Mouse (Mus musculus) gonadal fat pad, adult 2 months (tissue): ENCODE measurements around the gene Adamts16. TPM values are rescaled to one million over a fixed set of nuclear protein-coding genes. Genes with fewer than 3 reads are reported as not detected.

ENCODE experiments used
- DNase-seq: peaks from one replicate; pipeline ENCODE4 v3.0.0-alpha.2; 2012; ENCODE audit warnings: low read depth
- polyA plus RNA-seq: library from polyadenylated mRNA; depleted of rRNA; stranded (reverse); fragments of >200 nt; gene quantifications from 2 replicates; pipeline ENCODE4 v1.2.3, GENCODE M21; 2012

Gene Adamts16
- polyA plus RNA-seq, 1 experiment = 1.1 TPM

- DNase-seq = no peak
Observed at GRCm38 (mm10) chr13:70832593-70833138, 8.9 kb downstream of the Adamts16 start.

GRCm38 (mm10) chr13:70831041-70831440 is 10.6 kb downstream of the Adamts16 start:
- DNase-seq = no peak

GRCm38 (mm10) chr13:70827507-70827906 is 14.1 kb downstream of the Adamts16 start:
- DNase-seq = no peak

GRCm38 (mm10) chr13:70825265-70825664 is 16.3 kb downstream of the Adamts16 start:
- DNase-seq = no peak

GRCm38 (mm10) chr13:70823757-70824156 is 17.9 kb downstream of the Adamts16 start:
- DNase-seq = no peak

- DNase-seq = no peak
Observed at GRCm38 (mm10) chr13:70818982-70819381, 22.6 kb downstream of the Adamts16 start.

GRCm38 (mm10) chr13:70814423-70814822 is 27.2 kb downstream of the Adamts16 start:
- DNase-seq = no peak

- no peak for DNase-seq
Observed at GRCm38 (mm10) chr13:70805506-70805905, 36.1 kb downstream of the Adamts16 start.

GRCm38 (mm10) chr13:70802849-70803248 is 38.8 kb downstream of the Adamts16 start:
- DNase-seq = no peak

- DNase-seq = no peak
Observed at GRCm38 (mm10) chr13:70799322-70799721, 42.3 kb downstream of the Adamts16 start.

- no peak for DNase-seq
Observed at GRCm38 (mm10) chr13:70798396-70798795, 43.2 kb downstream of the Adamts16 start.

GRCm38 (mm10) chr13:70794074-70794572 is 47.5 kb downstream of the Adamts16 start:
- no peak for DNase-seq

GRCm38 (mm10) chr13:70793660-70794059 is 48.0 kb downstream of the Adamts16 start:
- no peak for DNase-seq

- DNase-seq = no peak
Observed at GRCm38 (mm10) chr13:70792950-70793349, 48.7 kb downstream of the Adamts16 start.

- DNase-seq = no peak
Observed at GRCm38 (mm10) chr13:70789806-70790205, 51.8 kb downstream of the Adamts16 start.

- no peak for DNase-seq
Observed at GRCm38 (mm10) chr13:70789022-70789421, 52.6 kb downstream of the Adamts16 start.

GRCm38 (mm10) chr13:70785078-70785477 is 56.5 kb downstream of the Adamts16 start:
- no peak for DNase-seq

GRCm38 (mm10) chr13:70784126-70784525 is 57.5 kb downstream of the Adamts16 start:
- no peak for DNase-seq

- DNase-seq = no peak
Observed at GRCm38 (mm10) chr13:70779781-70780180, 61.8 kb downstream of the Adamts16 start.

GRCm38 (mm10) chr13:70778872-70779554 is 62.6 kb downstream of the Adamts16 start:
- DNase-seq = no peak

- DNase-seq = no peak
Observed at GRCm38 (mm10) chr13:70771100-70771499, 70.5 kb downstream of the Adamts16 start.

GRCm38 (mm10) chr13:70769156-70769555 is 72.5 kb downstream of the Adamts16 start:
- DNase-seq = no peak

- no peak for DNase-seq
Observed at GRCm38 (mm10) chr13:70767462-70767861, 74.1 kb downstream of the Adamts16 start.
